Mouse (Mus musculus) stomach, embryonic 14.5 days (tissue): ENCODE results near the gene S1pr2. TPM values are rescaled to one million over a fixed set of nuclear protein-coding genes. Genes with fewer than 3 reads are reported as not detected.

Source experiments
- microRNA-seq: library from miRNA; unstranded; fragments of <30 nt; microRNA quantifications from one replicate; pipeline ENCODE4, GENCODE M21; 2016
- polyA plus RNA-seq: library from polyadenylated mRNA; unstranded; fragments of >200 nt; fragmentation: Nextera tagmentation; extraction: Ambion mirVana; gene quantifications from 2 replicates; pipeline ENCODE4 v1.2.1, GENCODE M21; 2014

S1pr2 gene
- polyA plus RNA-seq, 1 experiment from 2014 or later, result 52.3 TPM

Small RNA genes within 50 kb of the gene (microRNA-seq; reads per million reads assigned to microRNA genes)
- gene Mir7081, result not detected

Other genes starting within 250 kb of the S1pr2 start
- gene Olfm2, start 230.4 kb downstream of the S1pr2 start, polyA plus RNA-seq, result 8.0 and 8.6 TPM in 2 replicates
- gene Col5a3, start 161.7 kb downstream of the S1pr2 start, polyA plus RNA-seq, result 1.1 and 1.2 TPM in 2 replicates
- not detected in 2 replicates for gene Rdh8, start 158.3 kb downstream of the S1pr2 start, polyA plus RNA-seq
- gene A230050P20Rik, start 108.1 kb downstream of the S1pr2 start, polyA plus RNA-seq, result 11.9 and 12.6 TPM in 2 replicates
- 6.9 and 7.2 TPM in 2 replicates for gene Angptl6, start 97.1 kb downstream of the S1pr2 start, polyA plus RNA-seq
- 72.7 and 74.6 TPM in 2 replicates for gene Ppan, start 88.6 kb downstream of the S1pr2 start, polyA plus RNA-seq
- 281 and 289 TPM in 2 replicates for gene Eif3g, start 78.2 kb downstream of the S1pr2 start, polyA plus RNA-seq
- gene Dnmt1, start 16.9 kb downstream of the S1pr2 start, polyA plus RNA-seq, result 64.7 and 69.6 TPM in 2 replicates
- 136 and 150 TPM in 2 replicates for gene Mrpl4, start 26.0 kb upstream of the S1pr2 start, polyA plus RNA-seq
- 10.6 and 12.5 TPM in 2 replicates for gene Icam1, start 39.2 kb upstream of the S1pr2 start, polyA plus RNA-seq
- gene Icam4, start 52.6 kb upstream of the S1pr2 start, polyA plus RNA-seq, result 0.84 and 1.0 TPM in 2 replicates
- gene Icam5, start 55.3 kb upstream of the S1pr2 start, polyA plus RNA-seq, result 0.18 TPM in 1 of 2 replicates, not detected in the other
- gene Zglp1, start 90.3 kb upstream of the S1pr2 start, polyA plus RNA-seq, result 1.8 TPM in 1 of 2 replicates, not detected in the other
- gene Gm49373, start 96.3 kb upstream of the S1pr2 start, polyA plus RNA-seq, result 0.30 and 0.43 TPM in 2 replicates
- 56.0 and 56.4 TPM in 2 replicates for gene Fdx1l, start 96.8 kb upstream of the S1pr2 start, polyA plus RNA-seq
- 2.0 and 2.3 TPM in 2 replicates for gene Gm38431, start 115.2 kb upstream of the S1pr2 start, polyA plus RNA-seq
- gene Raver1, start 115.2 kb upstream of the S1pr2 start, polyA plus RNA-seq, result 68.7 and 74.2 TPM in 2 replicates
- 10.2 and 10.9 TPM in 2 replicates for gene Tyk2, start 154.5 kb upstream of the S1pr2 start, polyA plus RNA-seq
- gene Cdc37, start 173.2 kb upstream of the S1pr2 start, polyA plus RNA-seq, result 283 and 302 TPM in 2 replicates
- gene Pde4a, start 188.9 kb upstream of the S1pr2 start, polyA plus RNA-seq, result 5.4 TPM in 2 replicates